Mouse (Mus musculus) myocyte (in vitro differentiated cells): Measurements from ENCODE around the gene Fam219a.

Source experiments
- TCF12 ChIP-seq: IDR thresholded peaks from one replicate; pipeline ENCODE4 v1.6.1; 2011; ENCODE audit warnings: mild to moderate bottlenecking, control low read depth; ENCODE audit not compliant: poor library complexity, insufficient read depth, severe bottlenecking
- USF1 ChIP-seq: IDR thresholded peaks from one replicate; pipeline ENCODE4 v1.6.1; 2011; ENCODE audit warnings: low read depth, mild to moderate bottlenecking, control low read depth, moderate library complexity

GRCm38 (mm10) chr4:41524829-41525228 is 44.5 kb downstream of the Fam219a start:
- TF ChIP-seq TCF12 (no peak), USF1 (no peak)
